Mouse (Mus musculus): ENCODE measurements around the gene Faap20.

DNA sequence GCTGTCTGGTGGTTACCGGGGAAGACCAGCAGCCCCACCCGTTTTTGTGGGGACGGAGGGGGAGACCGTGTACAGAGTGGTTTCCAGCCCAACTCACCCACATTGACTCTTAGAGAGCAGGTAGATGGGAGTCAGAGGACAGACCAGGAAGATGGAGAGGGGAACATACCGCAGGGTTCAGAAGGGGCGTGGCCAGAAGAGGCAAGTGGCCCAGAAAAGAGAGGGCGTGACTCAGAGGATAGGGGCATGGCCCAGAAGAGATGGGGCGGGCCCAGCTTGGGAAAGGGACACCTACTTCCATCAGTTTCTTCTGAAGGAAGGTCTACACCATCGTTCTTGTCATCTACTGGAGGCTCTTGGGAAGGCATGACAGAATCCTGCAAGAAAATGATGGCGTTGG, 43.3 kb downstream of the Faap20 start:
- TF ChIP-seq CTCF (IDR thresholded peaks at IDR 0.05; ENCODE audit: low read depth) = no peak
- no peak for TF ChIP-seq EP300 (IDR thresholded peaks at IDR 0.05; ENCODE audit: low read depth)
